Mouse (Mus musculus): Measurements from ENCODE around the gene Magee1. TPM values are rescaled to one million over a fixed set of nuclear protein-coding genes. Genes with fewer than 3 reads are reported as not detected.
"Not testable (repeated sequence)": the region's sequence is repeated elsewhere in the genome, so short reads cannot be mapped to it uniquely, and the experiment has no call there.

Magee1 gene
- total RNA-seq (2021): 100 to 1,000 TPM; 142 to 145 TPM
- long read RNA-seq, experiment 1, transcript Magee1-201 (1 exons, 3,550 nt): major isoform, 191 of 191 reads
- long read RNA-seq, experiment 1, partial matches to known transcripts: 0 of 191 reads
- long read RNA-seq, experiment 1, other reads (novel, unspliced or antisense): 0 of 191 reads
- long read RNA-seq, experiment 2, transcript Magee1-201 (1 exons, 3,550 nt): major isoform, 148 of 148 reads
- long read RNA-seq, experiment 2, partial matches to known transcripts: 0 of 148 reads
- long read RNA-seq, experiment 2, other reads (novel, unspliced or antisense): 0 of 148 reads

- H3K27ac ChIP-seq: peak within 1 kb of the TSS; percentile 92
- intact Hi-C loops (cut with DNase I): loop anchor here (5.0 kb wide), 1 partner anchor 892 kb away; the partner anchor contains the start of gene Magt1
- TF ChIP-seq CTCF (IDR thresholded peaks at IDR 0.05): no peak
- peak; percentile 84 to 86 for DNase-seq (ENCODE audit: extremely low spot score in 1 of 2, low spot score in 2 of 2)
- peak within 1 kb of the TSS; percentile 69 for H3K4me3 ChIP-seq
Observed at GRCm38 (mm10) chrX:105120275-105121226, at the start of gene Magee1. Gene Magee1, plus strand, starts transcription at chrX:105120378.

- no peak for TF ChIP-seq CTCF (IDR thresholded peaks at IDR 0.05)
- DNase-seq (ENCODE audit: extremely low spot score in 1 of 2, low spot score in 2 of 2): no peak
- peak overlapping the region; percentile 76 for H3K27ac ChIP-seq
- peak overlapping the region; percentile 55 for H3K4me3 ChIP-seq
- intact Hi-C loops (cut with DNase I): loop anchor here (1.0 kb wide), 1 partner anchor 9 kb away; no protein-coding TSS in a partner anchor
Observed at GRCm38 (mm10) chrX:105079151-105079550, 41.0 kb upstream of the Magee1 start.

DNA sequence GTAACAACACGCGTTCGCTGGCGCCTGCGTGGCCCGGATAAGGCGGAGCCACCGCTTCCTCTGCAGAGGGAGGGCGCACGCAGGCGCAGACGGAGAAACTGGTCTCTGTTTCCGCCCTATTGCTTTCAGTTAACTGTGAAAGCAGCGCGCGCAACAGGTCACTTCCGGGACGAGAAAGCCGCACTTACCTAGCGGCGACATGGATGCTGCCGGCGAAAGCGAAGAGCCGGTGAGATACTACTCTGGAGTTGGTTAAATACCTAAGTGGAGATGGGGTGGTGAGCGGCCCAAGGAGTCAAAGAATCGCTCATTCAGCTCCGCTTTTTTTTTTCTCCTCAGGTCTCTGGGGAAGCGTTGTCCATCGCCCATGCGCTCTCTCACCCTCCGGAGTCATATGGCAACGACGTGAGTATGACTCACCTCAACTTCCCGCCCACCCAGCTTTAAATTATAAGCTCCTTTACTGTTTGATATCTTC is 40.5 kb upstream of the Magee1 start, which contains the start of gene Pbdc1:
TSS of gene Pbdc1 (plus strand) at position 142 of the 478 bp plus-strand sequence.
- peak within 1 kb of the TSS; percentile 55 for H3K4me3 ChIP-seq
- DNase-seq (ENCODE audit: extremely low spot score in 1 of 2, low spot score in 2 of 2): peak; percentile 85 to 92
- intact Hi-C loops (cut with DNase I): loop anchor here (1.0 kb wide), 1 partner anchor 9 kb away; no protein-coding TSS in a partner anchor
- no peak; the same call in none of the 2 replicates for TF ChIP-seq CTCF (IDR thresholded peaks at IDR 0.05)
- H3K27ac ChIP-seq: peak within 1 kb of the TSS; percentile 76

DNA sequence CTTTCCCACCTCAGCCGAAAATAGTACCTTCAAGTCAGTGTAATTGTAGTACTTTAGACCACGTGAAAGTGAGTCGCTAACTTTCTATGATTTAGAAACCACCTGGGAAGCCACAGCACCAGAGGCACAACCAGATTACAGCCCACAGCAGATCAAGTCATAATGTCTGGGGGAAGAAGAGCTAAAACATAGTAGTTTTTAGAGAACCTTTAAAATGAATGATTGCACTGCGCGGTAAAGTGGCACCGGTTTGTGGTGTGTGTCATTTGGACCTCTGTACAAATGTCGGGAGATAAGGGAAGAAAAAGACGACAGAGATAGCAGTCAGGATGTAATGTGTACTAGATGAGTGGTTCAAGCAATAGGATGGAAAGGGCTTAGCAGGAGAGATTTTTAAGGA is 40.1 kb upstream of the Magee1 start:
- intact Hi-C loops (cut with DNase I): no loop called here
- no peak overlapping the region; the same call in none of the 2 replicates for H3K27ac ChIP-seq
- DNase-seq (ENCODE audit: extremely low spot score in 1 of 2, low spot score in 2 of 2): no peak
- no peak for TF ChIP-seq CTCF (IDR thresholded peaks at IDR 0.05)
- H3K4me3 ChIP-seq: peak overlapping the region; percentile 55

- H3K27ac ChIP-seq; DNase-seq (ENCODE audit: extremely low spot score in 1 of 2, low spot score in 2 of 2); H3K4me3 ChIP-seq; intact Hi-C loops (cut with DNase I): not testable (repeated sequence)
Observed at GRCm38 (mm10) chrX:105083013-105083412, 37.2 kb upstream of the Magee1 start.

DNA sequence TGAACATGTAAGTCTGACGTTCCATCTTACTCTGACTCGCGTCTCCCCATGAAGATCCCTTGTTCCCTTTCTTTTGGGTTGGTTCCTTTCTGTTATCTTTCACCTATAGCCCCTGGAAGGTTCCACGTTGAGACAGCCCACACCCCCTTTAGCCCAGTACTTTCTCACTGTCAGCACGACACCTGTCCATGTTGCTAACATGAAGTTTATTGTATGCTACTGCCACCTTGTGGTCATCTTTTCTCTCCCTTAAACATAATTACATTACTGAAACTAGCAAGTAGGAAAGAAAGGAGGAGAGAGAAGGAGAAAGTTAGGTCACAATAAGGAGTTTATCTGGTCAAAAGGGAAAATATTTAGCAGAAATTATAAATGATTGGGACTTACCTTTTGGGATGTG is 16.0 kb upstream of the Magee1 start:
- no peak overlapping the region for H3K4me3 ChIP-seq
- TF ChIP-seq CTCF (IDR thresholded peaks at IDR 0.05): peak; percentile 74
- intact Hi-C loops (cut with DNase I): loop anchor here (2.0 kb wide), 1 partner anchor 21 kb away; no protein-coding TSS in a partner anchor
- H3K27ac ChIP-seq: no peak overlapping the region
- DNase-seq (ENCODE audit: extremely low spot score in 1 of 2, low spot score in 2 of 2): no peak

DNA sequence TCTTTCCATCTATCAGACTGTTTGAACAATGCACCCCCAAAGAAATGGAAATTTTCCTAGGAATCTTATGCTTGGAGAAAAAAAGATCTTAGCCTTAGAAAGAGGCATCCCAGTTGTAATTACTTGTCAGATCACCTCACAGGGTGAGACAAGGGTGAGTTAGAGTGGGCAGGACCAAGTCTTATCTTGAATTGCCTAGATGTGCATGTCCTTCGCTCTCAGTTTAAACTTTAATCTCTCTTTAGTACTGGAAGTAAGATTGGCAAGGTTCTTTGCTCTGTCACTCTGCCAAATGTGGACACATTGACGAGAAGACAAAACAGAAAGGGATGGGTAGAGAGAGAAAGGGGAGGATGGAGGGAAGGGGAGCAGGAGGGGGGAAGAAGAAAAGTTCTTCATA is 5.2 kb upstream of the Magee1 start:
- H3K27ac ChIP-seq: no peak overlapping the region
- no peak overlapping the region for H3K4me3 ChIP-seq
- no peak for DNase-seq (ENCODE audit: extremely low spot score in 1 of 2, low spot score in 2 of 2)
- TF ChIP-seq CTCF (IDR thresholded peaks at IDR 0.05): no peak
- intact Hi-C loops (cut with DNase I): no loop called here

DNA sequence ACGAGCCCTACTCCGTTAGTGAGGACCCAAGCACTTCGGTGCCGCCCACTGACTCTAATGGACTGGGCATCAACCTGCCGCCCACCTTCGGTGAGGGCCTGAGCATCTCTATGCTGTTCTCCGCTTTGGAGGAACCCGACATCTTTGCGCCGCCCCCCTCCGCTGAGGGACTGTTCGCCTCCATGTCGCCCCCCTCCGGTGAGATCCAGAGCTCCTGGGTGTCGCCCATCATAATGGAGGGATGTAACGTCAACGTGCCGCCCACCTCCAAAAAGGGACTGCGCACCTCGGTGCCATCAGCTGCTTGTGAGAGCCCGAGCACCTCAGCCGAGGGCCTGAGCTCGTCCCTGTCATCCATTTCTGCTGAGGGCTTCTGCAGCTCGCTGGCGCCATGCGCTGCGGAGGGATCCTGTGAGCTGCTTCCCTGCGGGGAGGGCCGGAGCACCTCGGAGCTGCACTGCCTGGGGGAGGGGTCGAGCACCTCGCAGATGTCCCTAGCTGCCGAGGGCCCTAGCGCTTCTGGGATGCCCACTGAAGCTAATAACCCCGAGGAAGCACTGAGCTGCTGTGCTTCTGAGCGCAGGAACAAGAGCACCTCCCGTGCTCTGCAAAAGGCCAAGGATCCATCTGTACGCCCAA is 1.2 kb downstream of the Magee1 start:
- intact Hi-C loops (cut with DNase I): loop anchor here (5.0 kb wide), 1 partner anchor 891 kb away; the partner anchor contains the start of gene Magt1
- TF ChIP-seq CTCF (IDR thresholded peaks at IDR 0.05): peak; percentile 56
- H3K4me3 ChIP-seq: peak overlapping the region; percentile 69
- peak; percentile 78 to 79 for DNase-seq (ENCODE audit: extremely low spot score in 1 of 2, low spot score in 2 of 2)
- H3K27ac ChIP-seq: peak overlapping the region; percentile 92

- intact Hi-C loops (cut with DNase I): loop anchor here (2.0 to 5.0 kb wide), 2 partner anchors 20 to 887 kb away; partner anchors contain the start of gene Magt1
- TF ChIP-seq CTCF (IDR thresholded peaks at IDR 0.05): peak; percentile 2
- peak in 1 of 2 experiments; percentile 9 for DNase-seq (ENCODE audit: extremely low spot score in 1 of 2, low spot score in 2 of 2)
- H3K4me3 ChIP-seq: no peak overlapping the region
- H3K27ac ChIP-seq: no peak overlapping the region
Observed at GRCm38 (mm10) chrX:105124903-105125302, 4.7 kb downstream of the Magee1 start.

GRCm38 (mm10) chrX:105151872-105152461 is 31.8 kb downstream of the Magee1 start:
- Histone ChIP-seq H3K27ac (no peak overlapping the region), H3K4me3 (no peak overlapping the region)
- no peak for TF ChIP-seq CTCF (IDR thresholded peaks at IDR 0.05)
- DNase-seq (ENCODE audit: extremely low spot score in 1 of 2, low spot score in 2 of 2): peak in 1 of 2 experiments; percentile 8
- intact Hi-C loops (cut with DNase I): no loop called here

GRCm38 (mm10) chrX:105165007-105165406 is 44.8 kb downstream of the Magee1 start:
- H3K4me3 ChIP-seq; DNase-seq (ENCODE audit: extremely low spot score in 1 of 2, low spot score in 2 of 2); intact Hi-C loops (cut with DNase I); H3K27ac ChIP-seq: not testable (repeated sequence)

Measured in left cerebral cortex, adult 2 months (tissue).